Mouse (Mus musculus) embryonic fibroblast, embryonic 13.5 days (primary cell): ENCODE measurements around the gene Sgo1.

Source experiments
- CTCF ChIP-seq: IDR thresholded peaks from 2 replicates; pipeline ENCODE4 v1.5.1; 2011; ENCODE audit warnings: mild to moderate bottlenecking, control low read depth, low read length, moderate library complexity, borderline replicate concordance; ENCODE audit not compliant: insufficient read depth
- POLR2A ChIP-seq: IDR thresholded peaks from 2 replicates; pipeline ENCODE4 v1.6.1; 2011; ENCODE audit warnings: low read depth, mild to moderate bottlenecking, control low read depth, low read length, moderate library complexity

- TF ChIP-seq CTCF (no peak), POLR2A (no peak)
Measured at GRCm38 (mm10) chr17:53659230-53659629, 29.9 kb downstream of the Sgo1 start.
